Mouse (Mus musculus): Measurements from ENCODE around the gene Zfp668. TPM values are rescaled to one million over a fixed set of nuclear protein-coding genes. Genes with fewer than 3 reads are reported as not detected.

Gene Zfp668
- polyA plus RNA-seq, 1 experiment from 2014 or later: 23.3 TPM

DNA sequence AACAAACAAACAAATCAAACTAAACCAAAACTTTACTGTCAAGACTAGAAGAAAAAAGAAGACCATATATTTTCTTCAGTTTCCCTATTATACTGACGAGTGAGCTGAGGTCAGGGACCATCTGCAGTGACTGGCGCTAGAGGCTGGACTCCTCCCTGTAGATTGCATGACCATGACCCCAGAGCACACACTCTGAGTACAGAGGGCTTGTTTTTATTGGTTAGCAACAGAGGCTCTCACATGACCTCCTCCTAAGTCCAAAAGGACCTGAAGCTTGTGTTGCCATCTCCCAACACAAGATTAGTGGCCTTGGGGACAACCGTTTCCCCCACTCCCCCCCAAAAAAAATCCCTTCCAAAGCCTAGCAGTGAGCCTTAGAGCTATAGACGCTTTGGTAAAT lies 62.8 kb downstream of the Zfp668 start:
- no peaks in the 10 kb centered on the region for H3K4me1 ChIP-seq (replicated peaks; ENCODE audit: control insufficient read depth, insufficient read depth, low read length)
- 80% methylated on average over 4 of the region's 4 CpGs for WGBS
- no peaks in the 10 kb centered on the region for H3K27me3 ChIP-seq (ENCODE audit: control insufficient read depth, insufficient read depth, low read length)
- ATAC-seq (ENCODE audit: low FRiP score): no peak
- no peaks in the 10 kb centered on the region for H3K36me3 ChIP-seq (ENCODE audit: control insufficient read depth, insufficient read depth, low read length)
- no peaks in the 10 kb centered on the region for H3K9me3 ChIP-seq (ENCODE audit: control insufficient read depth, low read length)
- no peak for DNase-seq (ENCODE audit: low spot score)
- H3K27ac ChIP-seq (ENCODE audit: low read depth, low read length): no peak overlapping the region
- H3K9ac ChIP-seq (ENCODE audit: low read depth, low read length): no peak overlapping the region
- H3K4me3 ChIP-seq (ENCODE audit: low read depth, low read length): no peak overlapping the region
- H3K4me2 ChIP-seq (replicated peaks; ENCODE audit: low read depth, low read length): no peak overlapping the region

Other genes starting within 250 kb of the Zfp668 start
- 58.4 and 61.5 TPM in 2 replicates for gene Bcl7c, start 167.9 kb downstream of the Zfp668 start, polyA plus RNA-seq (2014; fragmentation: Nextera tagmentation; extraction: Ambion mirVana)
- 6.8 and 9.2 TPM in 2 replicates for gene Ctf1, start 164.1 kb downstream of the Zfp668 start, polyA plus RNA-seq (2014; fragmentation: Nextera tagmentation; extraction: Ambion mirVana)
- gene Ctf2, start 144.7 kb downstream of the Zfp668 start, polyA plus RNA-seq (2014; fragmentation: Nextera tagmentation; extraction: Ambion mirVana): 0.15 and 0.22 TPM in 2 replicates
- 6.2 and 10.7 TPM in 2 replicates for gene Fbxl19, start 132.3 kb downstream of the Zfp668 start, polyA plus RNA-seq (2014; fragmentation: Nextera tagmentation; extraction: Ambion mirVana)
- 6.7 and 8.5 TPM in 2 replicates for gene Orai3, start 107.0 kb downstream of the Zfp668 start, polyA plus RNA-seq (2014; fragmentation: Nextera tagmentation; extraction: Ambion mirVana)
- gene Setd1a, start 100.2 kb downstream of the Zfp668 start, polyA plus RNA-seq (2014; fragmentation: Nextera tagmentation; extraction: Ambion mirVana): 21.3 and 22.4 TPM in 2 replicates
- not detected in 2 replicates for gene Gm49388, start 91.2 kb downstream of the Zfp668 start, polyA plus RNA-seq (2014; fragmentation: Nextera tagmentation; extraction: Ambion mirVana)
- gene Hsd3b7, start 76.2 kb downstream of the Zfp668 start, polyA plus RNA-seq (2014; fragmentation: Nextera tagmentation; extraction: Ambion mirVana): 7.6 and 7.8 TPM in 2 replicates
- gene Stx4a, start 52.5 kb downstream of the Zfp668 start, polyA plus RNA-seq (2014; fragmentation: Nextera tagmentation; extraction: Ambion mirVana): 11.6 and 15.0 TPM in 2 replicates
- 9.1 and 10.1 TPM in 2 replicates for gene Stx1b, start 52.3 kb downstream of the Zfp668 start, polyA plus RNA-seq (2014; fragmentation: Nextera tagmentation; extraction: Ambion mirVana)
- 16.5 and 21.5 TPM in 2 replicates for gene Zfp646, start 607 bp downstream of the Zfp668 start, polyA plus RNA-seq (2014; fragmentation: Nextera tagmentation; extraction: Ambion mirVana)
- gene Prss53, start 14.1 kb upstream of the Zfp668 start, polyA plus RNA-seq (2014; fragmentation: Nextera tagmentation; extraction: Ambion mirVana): 0.59 and 0.60 TPM in 2 replicates
- not detected in 2 replicates for gene Gm21974, start 18.6 kb upstream of the Zfp668 start, polyA plus RNA-seq (2014; fragmentation: Nextera tagmentation; extraction: Ambion mirVana)
- 48.0 and 53.9 TPM in 2 replicates for gene Vkorc1, start 18.8 kb upstream of the Zfp668 start, polyA plus RNA-seq (2014; fragmentation: Nextera tagmentation; extraction: Ambion mirVana)
- 96.5 and 105 TPM in 2 replicates for gene Bckdk, start 27.3 kb upstream of the Zfp668 start, polyA plus RNA-seq (2014; fragmentation: Nextera tagmentation; extraction: Ambion mirVana)
- gene Kat8, start 35.7 kb upstream of the Zfp668 start, polyA plus RNA-seq (2014; fragmentation: Nextera tagmentation; extraction: Ambion mirVana): 49.7 and 50.1 TPM in 2 replicates
- gene Prss8, start 53.3 kb upstream of the Zfp668 start, polyA plus RNA-seq (2014; fragmentation: Nextera tagmentation; extraction: Ambion mirVana): 3.4 and 4.9 TPM in 2 replicates
- 8.5 and 11.0 TPM in 2 replicates for gene Prss36, start 69.9 kb upstream of the Zfp668 start, polyA plus RNA-seq (2014; fragmentation: Nextera tagmentation; extraction: Ambion mirVana)
- gene Fus, start 90.6 kb upstream of the Zfp668 start, polyA plus RNA-seq (2014; fragmentation: Nextera tagmentation; extraction: Ambion mirVana): 58.7 and 65.0 TPM in 2 replicates
- gene Pycard, start 117.0 kb upstream of the Zfp668 start, polyA plus RNA-seq (2014; fragmentation: Nextera tagmentation; extraction: Ambion mirVana): 8.4 and 11.0 TPM in 2 replicates
- gene Trim72, start 127.1 kb upstream of the Zfp668 start, polyA plus RNA-seq (2014; fragmentation: Nextera tagmentation; extraction: Ambion mirVana): not detected in 2 replicates
- 0.42 TPM in 2 replicates for gene Itgam, start 185.8 kb upstream of the Zfp668 start, polyA plus RNA-seq (2014; fragmentation: Nextera tagmentation; extraction: Ambion mirVana)
- gene Gm49368, start 185.9 kb upstream of the Zfp668 start, polyA plus RNA-seq (2014; fragmentation: Nextera tagmentation; extraction: Ambion mirVana): not detected in 2 replicates